Mouse (Mus musculus) colon, adult 2 months (tissue): ENCODE results near the gene Ncoa1. TPM values are rescaled to one million over a fixed set of nuclear protein-coding genes. Genes with fewer than 3 reads are reported as not detected.

Experiments used
- polyA plus RNA-seq: library from polyadenylated mRNA; depleted of rRNA; stranded (reverse); fragments of >200 nt; gene quantifications from 2 replicates; pipeline ENCODE4 v1.2.3, GENCODE M21; 2012; rRNA removed

The Ncoa1 gene
- polyA plus RNA-seq, result 24.9 and 25.6 TPM in 2 replicates

GRCm38 (mm10) chr12:4476832-4477671, at the start of gene Ncoa1:
Ncoa1 (minus strand) TSS chr12:4477182.

GRCm38 (mm10) chr12:4233572-4234508, 243.1 kb downstream of the Ncoa1 start, which contains the start of the genes Ptrhd1 and Cenpo:
Ptrhd1 (plus strand) TSS chr12:4234027.
Cenpo (minus strand) TSS chr12:4234294.

Other genes starting within 250 kb of the Ncoa1 start
- gene Ptrhd1, start 243.2 kb downstream of the Ncoa1 start, polyA plus RNA-seq, result 3.3 and 3.7 TPM in 2 replicates
- 7.5 and 8.3 TPM in 2 replicates for gene Cenpo, start 242.9 kb downstream of the Ncoa1 start, polyA plus RNA-seq
- gene Itsn2, start 115.5 kb upstream of the Ncoa1 start, polyA plus RNA-seq, result 17.4 and 17.5 TPM in 2 replicates
- not detected in 2 replicates for gene Gm3625, start 115.7 kb upstream of the Ncoa1 start, polyA plus RNA-seq